Mouse (Mus musculus): ENCODE results near the gene Lrcol1. TPM values are rescaled to one million over a fixed set of nuclear protein-coding genes. Genes with fewer than 3 reads are reported as not detected.

Lrcol1 gene
- polyA plus RNA-seq, 1 experiment from 2014 or later = not detected

- ATAC-seq (ENCODE audit: low FRiP score) = no peak
- DNase-seq (ENCODE audit: low spot score) = no peak
- 94% methylated on average over 4 of the region's 4 CpGs for WGBS
- no peak overlapping the region for H3K27ac ChIP-seq
- H3K4me3 ChIP-seq (replicated peaks; ENCODE audit: low read length) = no peak overlapping the region
- H3K9ac ChIP-seq = no peak overlapping the region
- peaks cover 6% of the 10 kb centered on the region for H3K4me1 ChIP-seq (replicated peaks; ENCODE audit: control insufficient read depth, insufficient read depth, low read length)
- no peaks in the 10 kb centered on the region for H3K9me3 ChIP-seq (ENCODE audit: control insufficient read depth, low read length)
- H3K27me3 ChIP-seq (ENCODE audit: control insufficient read depth, insufficient read depth, low read length) = no peaks in the 10 kb centered on the region
- peaks cover 51% of the 10 kb centered on the region for H3K36me3 ChIP-seq (replicated peaks; ENCODE audit: control insufficient read depth, insufficient read depth)
- H3K4me2 ChIP-seq (replicated peaks) = no peak overlapping the region
Observed at GRCm38 (mm10) chr5:110379823-110380222, 35.3 kb downstream of the Lrcol1 start.

- Histone ChIP-seq H3K9ac (no peak overlapping the region), H3K27ac (no peak overlapping the region), H3K4me3 (replicated peaks; ENCODE audit: low read length) (no peak overlapping the region), H3K36me3 (replicated peaks; ENCODE audit: control insufficient read depth, insufficient read depth) (peaks cover 6% of the 10 kb centered on the region; the same call in 1 of the 2 replicates), H3K4me1 (replicated peaks; ENCODE audit: control insufficient read depth, insufficient read depth, low read length) (peaks cover 26% of the 10 kb centered on the region), H3K9me3 (ENCODE audit: control insufficient read depth, low read length) (no peaks in the 10 kb centered on the region), H3K4me2 (replicated peaks) (peak overlapping the region; percentile 65), H3K27me3 (ENCODE audit: control insufficient read depth, insufficient read depth, low read length) (no peaks in the 10 kb centered on the region)
- ATAC-seq (ENCODE audit: low FRiP score) (no peak), DNase-seq (ENCODE audit: low spot score) (no peak)
- 77% methylated on average over 6 of the region's 6 CpGs for WGBS
Observed at GRCm38 (mm10) chr5:110384491-110384890, 40.0 kb downstream of the Lrcol1 start.

- Histone ChIP-seq H3K27ac (no peak overlapping the region), H3K36me3 (replicated peaks; ENCODE audit: control insufficient read depth, insufficient read depth) (peaks cover 4% of the 10 kb centered on the region; the same call in 1 of the 2 replicates), H3K9ac (peak overlapping the region; percentile 79), H3K4me2 (replicated peaks) (peak overlapping the region; percentile 65), H3K27me3 (ENCODE audit: control insufficient read depth, insufficient read depth, low read length) (no peaks in the 10 kb centered on the region), H3K9me3 (ENCODE audit: control insufficient read depth, low read length) (no peaks in the 10 kb centered on the region), H3K4me3 (replicated peaks; ENCODE audit: low read length) (peak overlapping the region; percentile 67), H3K4me1 (replicated peaks; ENCODE audit: control insufficient read depth, insufficient read depth, low read length) (peaks cover 26% of the 10 kb centered on the region)
- DNase-seq (ENCODE audit: low spot score) (no peak), ATAC-seq (ENCODE audit: low FRiP score) (no peak)
- 50% methylated on average over 4 of the region's 4 CpGs for WGBS
Observed at GRCm38 (mm10) chr5:110385263-110385662, 40.7 kb downstream of the Lrcol1 start.

- Histone ChIP-seq H3K4me2 (replicated peaks) (peak overlapping the region; percentile 65), H3K4me3 (replicated peaks; ENCODE audit: low read length) (peak overlapping the region; percentile 67), H3K27ac (peak overlapping the region; percentile 71), H3K4me1 (replicated peaks; ENCODE audit: control insufficient read depth, insufficient read depth, low read length) (peaks cover 26% of the 10 kb centered on the region), H3K36me3 (replicated peaks; ENCODE audit: control insufficient read depth, insufficient read depth) (no peaks in the 10 kb centered on the region; the same call in 1 of the 2 replicates), H3K27me3 (ENCODE audit: control insufficient read depth, insufficient read depth, low read length) (no peaks in the 10 kb centered on the region), H3K9me3 (ENCODE audit: control insufficient read depth, low read length) (no peaks in the 10 kb centered on the region), H3K9ac (peak overlapping the region; percentile 79)
- ATAC-seq (ENCODE audit: low FRiP score) = peak; percentile 89
- WGBS = 1% methylated on average over 90 of the region's 90 CpGs
- peak; percentile 71 for DNase-seq (ENCODE audit: low spot score)
Observed at GRCm38 (mm10) chr5:110386371-110387330, 42.1 kb downstream of the Lrcol1 start.

- peaks cover 26% of the 10 kb centered on the region for H3K4me1 ChIP-seq (replicated peaks; ENCODE audit: control insufficient read depth, insufficient read depth, low read length)
- peak overlapping the region; percentile 65 for H3K4me2 ChIP-seq (replicated peaks)
- peak overlapping the region; percentile 41 for H3K27ac ChIP-seq
- H3K9ac ChIP-seq = peak overlapping the region; percentile 79
- H3K27me3 ChIP-seq (ENCODE audit: control insufficient read depth, insufficient read depth, low read length) = no peaks in the 10 kb centered on the region
- no peaks in the 10 kb centered on the region for H3K9me3 ChIP-seq (ENCODE audit: control insufficient read depth, low read length)
- peak overlapping the region; percentile 67 for H3K4me3 ChIP-seq (replicated peaks; ENCODE audit: low read length)
- 20% methylated on average over 8 of the region's 8 CpGs for WGBS
- H3K36me3 ChIP-seq (replicated peaks; ENCODE audit: control insufficient read depth, insufficient read depth) = no peaks in the 10 kb centered on the region; the same call in 1 of the 2 replicates
- ATAC-seq (ENCODE audit: low FRiP score) (no peak), DNase-seq (ENCODE audit: low spot score) (no peak)
Observed at GRCm38 (mm10) chr5:110387332-110387731, 42.8 kb downstream of the Lrcol1 start.

GRCm38 (mm10) chr5:110390631-110391030, 46.1 kb downstream of the Lrcol1 start:
- Histone ChIP-seq H3K4me3 (replicated peaks; ENCODE audit: low read length) (no peak overlapping the region), H3K9me3 (ENCODE audit: control insufficient read depth, low read length) (no peaks in the 10 kb centered on the region), H3K4me2 (replicated peaks) (no peak overlapping the region), H3K27ac (no peak overlapping the region), H3K36me3 (replicated peaks; ENCODE audit: control insufficient read depth, insufficient read depth) (no peaks in the 10 kb centered on the region; the same call in 1 of the 2 replicates), H3K4me1 (replicated peaks; ENCODE audit: control insufficient read depth, insufficient read depth, low read length) (peaks cover 12% of the 10 kb centered on the region), H3K27me3 (ENCODE audit: control insufficient read depth, insufficient read depth, low read length) (no peaks in the 10 kb centered on the region), H3K9ac (no peak overlapping the region)
- ATAC-seq (ENCODE audit: low FRiP score) (no peak), DNase-seq (ENCODE audit: low spot score) (no peak)
- 90% methylated on average over 4 of the region's 4 CpGs for WGBS

- H3K36me3 ChIP-seq (replicated peaks; ENCODE audit: control insufficient read depth, insufficient read depth) = no peaks in the 10 kb centered on the region; the same call in none of the 2 replicates
- H3K27me3 ChIP-seq (ENCODE audit: control insufficient read depth, insufficient read depth, low read length) = no peaks in the 10 kb centered on the region
- DNase-seq (ENCODE audit: low spot score) = no peak
Observed at GRCm38 (mm10) chr5:110392727-110393126, 48.2 kb downstream of the Lrcol1 start.

GRCm38 (mm10) chr5:110395006-110395661, 50.6 kb downstream of the Lrcol1 start:
- Histone ChIP-seq H3K4me2 (replicated peaks) (no peak overlapping the region), H3K4me3 (replicated peaks; ENCODE audit: low read length) (no peak overlapping the region), H3K9me3 (ENCODE audit: control insufficient read depth, low read length) (no peaks in the 10 kb centered on the region), H3K27me3 (ENCODE audit: control insufficient read depth, insufficient read depth, low read length) (no peaks in the 10 kb centered on the region), H3K4me1 (replicated peaks; ENCODE audit: control insufficient read depth, insufficient read depth, low read length) (no peaks in the 10 kb centered on the region), H3K36me3 (replicated peaks; ENCODE audit: control insufficient read depth, insufficient read depth) (no peaks in the 10 kb centered on the region; the same call in 1 of the 2 replicates), H3K27ac (no peak overlapping the region), H3K9ac (no peak overlapping the region)
- DNase-seq (ENCODE audit: low spot score) = no peak
- WGBS = 87% methylated on average over 5 of the region's 5 CpGs
- ATAC-seq (ENCODE audit: low FRiP score) = no peak

More at GRCm38 (mm10) chr5:110392727-110393126, 48.2 kb downstream of the Lrcol1 start:
- ATAC-seq (ENCODE audit: low FRiP score) = peak; percentile 16; the same call in 1 of the 2 replicates
- Histone ChIP-seq H3K4me2 (replicated peaks) (no peak overlapping the region), H3K27ac (no peak overlapping the region), H3K4me3 (replicated peaks; ENCODE audit: low read length) (no peak overlapping the region), H3K4me1 (replicated peaks; ENCODE audit: control insufficient read depth, insufficient read depth, low read length) (peaks cover under 1% of the 10 kb centered on the region), H3K9ac (no peak overlapping the region), H3K9me3 (ENCODE audit: control insufficient read depth, low read length) (no peaks in the 10 kb centered on the region)
- 47% methylated on average over 5 of the region's 5 CpGs for WGBS

- no peaks in the 10 kb centered on the region; the same call in 1 of the 2 replicates for H3K36me3 ChIP-seq (replicated peaks; ENCODE audit: control insufficient read depth, insufficient read depth)
- DNase-seq (ENCODE audit: low spot score) (no peak), ATAC-seq (ENCODE audit: low FRiP score) (no peak)
- 0 out of 2 replicates have a peak, but pooled peaks cover 4% of the 10 kb centered on the region for H3K4me1 ChIP-seq (replicated peaks; ENCODE audit: control insufficient read depth, insufficient read depth, low read length)
- no peaks in the 10 kb centered on the region for H3K9me3 ChIP-seq (ENCODE audit: control insufficient read depth, low read length)
- H3K4me2 ChIP-seq (replicated peaks) = no peak overlapping the region
- WGBS = 78% methylated on average over 8 of the region's 8 CpGs
- no peak overlapping the region for H3K27ac ChIP-seq
- no peak overlapping the region for H3K9ac ChIP-seq
- H3K4me3 ChIP-seq (replicated peaks; ENCODE audit: low read length) = no peak overlapping the region
- no peaks in the 10 kb centered on the region for H3K27me3 ChIP-seq (ENCODE audit: control insufficient read depth, insufficient read depth, low read length)
Observed at GRCm38 (mm10) chr5:110401101-110401500, 56.6 kb downstream of the Lrcol1 start.
